Mouse (Mus musculus) embryonic facial prominence, embryonic 13.5 days (tissue): ENCODE results near the gene Itgb4. TPM values are rescaled to one million over a fixed set of nuclear protein-coding genes. Genes with fewer than 3 reads are reported as not detected.
A peak's percentile ranks its signal among the peaks of the same experiment; 100 is the strongest.

Experiments
- ATAC-seq: fragments of 200-750 bp; cut with Nextera tagmentation; 2 replicates; pipeline ENCODE4 v1.8.0; 2017; ENCODE audit warnings: low read depth; ENCODE audit not compliant: insufficient number of reproducible peaks, insufficient read depth, low FRiP score, low TSS enrichment
- H3K27ac ChIP-seq: fragments of 300-500 bp; sonication (generic); 2 replicates; pipeline ENCODE4 v1.5.1; 2015; ENCODE audit warnings: moderate library complexity, mild to moderate bottlenecking, inconsistent platforms
- H3K27me3 ChIP-seq: fragments of 300-500 bp; sonication (generic); 2 replicates; pipeline ENCODE4 v1.6.1; 2015; ENCODE audit warnings: mild to moderate bottlenecking, inconsistent platforms
- H3K36me3 ChIP-seq: fragments of 300-500 bp; sonication (generic); 2 replicates; pipeline ENCODE4 v1.6.1; 2015; ENCODE audit warnings: mild to moderate bottlenecking, inconsistent platforms
- H3K4me1 ChIP-seq: fragments of 300-500 bp; sonication (generic); 2 replicates; pipeline ENCODE4 v1.6.1; 2015; ENCODE audit warnings: inconsistent platforms
- H3K4me2 ChIP-seq: fragments of 300-500 bp; sonication (generic); 2 replicates; pipeline ENCODE4 v1.6.1; 2015; ENCODE audit warnings: moderate library complexity, mild to moderate bottlenecking, inconsistent platforms
- H3K4me3 ChIP-seq: fragments of 300-500 bp; sonication (generic); 2 replicates; pipeline ENCODE4 v1.5.1; 2015; ENCODE audit warnings: mild to moderate bottlenecking, inconsistent platforms
- H3K9ac ChIP-seq: fragments of 300-500 bp; sonication (generic); 2 replicates; pipeline ENCODE4 v1.6.1; 2015; ENCODE audit warnings: mild to moderate bottlenecking, inconsistent platforms
- H3K9me3 ChIP-seq: fragments of 300-500 bp; sonication (generic); 2 replicates; pipeline ENCODE4 v1.6.1; 2016; ENCODE audit warnings: inconsistent platforms
- WGBS: fragments of 180-500 bp; shearing (Covaris S2); methylation state at CpG from one replicate; pipeline ENCODE4 v1.1.7; 2015; ENCODE audit warnings: mixed read lengths; 5-methylcytosine and 5-hydroxymethylcytosine counted together
- polyA plus RNA-seq: library from polyadenylated mRNA; unstranded; fragments of >200 nt; fragmentation: Nextera tagmentation; extraction: Ambion mirVana; gene quantifications from 2 replicates; pipeline ENCODE4 v1.2.1, GENCODE M21; 2015

The Itgb4 gene
- polyA plus RNA-seq, 1 experiment from 2014 or later: 11.6 TPM

GRCm38 (mm10) chr11:115975083-115975420 lies 543 bp downstream of the Itgb4 start:
- H3K9me3 ChIP-seq: no peaks in the 10 kb centered on the region
- peak overlapping the region; percentile 11; the same call in 1 of the 2 replicates for H3K27ac ChIP-seq
- peaks cover 18% of the 10 kb centered on the region for H3K4me1 ChIP-seq
- peaks cover 50% of the 10 kb centered on the region for H3K27me3 ChIP-seq
- H3K4me2 ChIP-seq: peak overlapping the region; percentile 74
- H3K36me3 ChIP-seq: no peaks in the 10 kb centered on the region
- peak overlapping the region; percentile 69 for H3K9ac ChIP-seq
- peak; percentile 34; the same call in 1 of the 2 replicates for ATAC-seq
- WGBS: 3% methylated on average over 18 of the region's 18 CpGs
- peak overlapping the region; percentile 50 for H3K4me3 ChIP-seq

DNA sequence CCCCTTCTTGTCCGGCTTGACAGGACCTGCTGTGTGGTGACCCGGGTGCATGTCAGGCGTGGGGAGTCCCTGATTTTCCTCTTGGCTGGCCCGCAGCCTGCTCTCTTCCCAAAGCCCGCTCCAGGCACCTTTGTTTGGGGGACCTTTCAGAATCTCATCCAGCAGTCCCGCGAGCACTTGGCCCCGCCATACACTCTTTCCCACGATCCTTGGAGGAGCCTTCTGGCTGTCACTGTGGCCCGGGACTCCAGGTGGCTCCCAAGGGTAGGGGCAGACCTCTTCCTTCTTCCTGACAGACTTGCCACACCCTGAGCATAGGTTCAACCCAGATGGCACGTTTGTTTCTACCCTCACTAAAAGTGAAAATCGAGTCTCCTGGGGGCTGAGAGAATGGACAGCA lies 1.0 kb downstream of the Itgb4 start:
- ATAC-seq: no peak

DNA sequence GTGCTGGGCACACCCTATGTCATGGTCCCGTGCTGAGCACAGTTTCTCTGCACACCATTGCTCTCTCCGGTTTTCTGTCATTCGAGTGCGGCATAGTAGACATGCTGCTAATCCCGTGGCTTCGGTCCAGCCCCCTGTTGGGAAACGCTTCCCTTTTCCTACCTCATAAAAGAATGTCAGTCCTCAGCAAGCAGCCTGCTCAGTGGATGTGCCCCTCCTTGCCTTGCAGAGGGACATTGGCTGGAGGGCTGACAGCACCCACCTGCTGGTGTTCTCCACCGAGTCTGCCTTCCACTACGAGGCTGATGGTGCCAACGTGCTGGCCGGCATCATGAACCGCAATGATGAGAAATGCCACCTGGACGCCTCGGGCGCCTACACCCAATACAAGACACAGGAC lies 8.0 kb downstream of the Itgb4 start:
- no peaks in the 10 kb centered on the region for H3K36me3 ChIP-seq
- H3K9me3 ChIP-seq: no peaks in the 10 kb centered on the region
- H3K4me3 ChIP-seq: no peak overlapping the region
- no peak overlapping the region for H3K27ac ChIP-seq
- 92% methylated on average over 15 of the region's 15 CpGs for WGBS
- H3K9ac ChIP-seq: no peak overlapping the region
- H3K4me1 ChIP-seq: no peaks in the 10 kb centered on the region
- peaks cover 6% of the 10 kb centered on the region for H3K27me3 ChIP-seq
- no peak for ATAC-seq
- no peak overlapping the region for H3K4me2 ChIP-seq

More for the DNA sequence above, 1.0 kb downstream of the Itgb4 start:
- Histone ChIP-seq H3K27me3 (peaks cover 50% of the 10 kb centered on the region), H3K4me2 (peak overlapping the region; percentile 74), H3K27ac (no peak overlapping the region), H3K36me3 (no peaks in the 10 kb centered on the region), H3K4me1 (peaks cover 13% of the 10 kb centered on the region), H3K9me3 (no peaks in the 10 kb centered on the region), H3K9ac (peak overlapping the region; percentile 69), H3K4me3 (peak overlapping the region; percentile 50)
- 27% methylated on average over 12 of the region's 12 CpGs for WGBS

- Histone ChIP-seq H3K27me3 (no peaks in the 10 kb centered on the region), H3K27ac (no peak overlapping the region), H3K4me2 (no peak overlapping the region), H3K4me3 (no peak overlapping the region), H3K9ac (no peak overlapping the region), H3K36me3 (no peaks in the 10 kb centered on the region), H3K4me1 (no peaks in the 10 kb centered on the region), H3K9me3 (no peaks in the 10 kb centered on the region)
- no peak for ATAC-seq
- 84% methylated on average over 8 of the region's 8 CpGs for WGBS
These were observed 8.8 kb downstream of the Itgb4 start for GRCm38 (mm10) chr11:115983291-115983690.

DNA sequence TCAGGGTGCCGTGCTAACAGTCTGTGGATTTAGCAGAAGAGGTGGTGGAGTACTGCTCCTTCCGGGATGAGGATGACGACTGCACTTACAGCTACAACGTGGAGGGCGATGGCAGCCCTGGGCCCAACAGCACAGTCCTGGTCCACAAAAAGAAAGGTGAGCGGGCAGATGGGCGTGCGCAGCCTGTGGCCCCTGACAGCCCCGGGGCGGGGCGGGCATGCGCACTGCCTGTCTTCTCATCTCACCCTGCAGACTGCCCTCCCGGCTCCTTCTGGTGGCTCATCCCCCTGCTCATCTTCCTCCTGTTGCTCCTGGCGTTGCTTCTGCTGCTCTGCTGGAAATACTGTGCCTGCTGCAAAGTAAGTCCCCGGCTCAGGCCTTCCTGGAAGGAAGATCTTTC lies 15.2 kb downstream of the Itgb4 start:
- ATAC-seq: no peak
- Histone ChIP-seq H3K4me3 (peak overlapping the region; percentile 17), H3K27ac (no peak overlapping the region), H3K27me3 (peaks cover 4% of the 10 kb centered on the region; the same call in 1 of the 2 replicates), H3K4me2 (peak overlapping the region; percentile 39), H3K4me1 (no peaks in the 10 kb centered on the region; the same call in 1 of the 2 replicates), H3K36me3 (no peaks in the 10 kb centered on the region), H3K9ac (peak overlapping the region; percentile 55; the same call in 1 of the 2 replicates), H3K9me3 (no peaks in the 10 kb centered on the region)
- WGBS: 30% methylated on average over 15 of the region's 15 CpGs

GRCm38 (mm10) chr11:115992098-115992497 lies 17.6 kb downstream of the Itgb4 start:
- no peak for ATAC-seq
- WGBS: 46% methylated on average over 4 of the region's 4 CpGs
- Histone ChIP-seq H3K27me3 (peaks cover 4% of the 10 kb centered on the region; the same call in 1 of the 2 replicates), H3K4me3 (no peak overlapping the region), H3K4me1 (no peaks in the 10 kb centered on the region; the same call in 1 of the 2 replicates), H3K9me3 (no peaks in the 10 kb centered on the region), H3K36me3 (no peaks in the 10 kb centered on the region), H3K9ac (no peak overlapping the region), H3K4me2 (no peak overlapping the region), H3K27ac (no peak overlapping the region)

DNA sequence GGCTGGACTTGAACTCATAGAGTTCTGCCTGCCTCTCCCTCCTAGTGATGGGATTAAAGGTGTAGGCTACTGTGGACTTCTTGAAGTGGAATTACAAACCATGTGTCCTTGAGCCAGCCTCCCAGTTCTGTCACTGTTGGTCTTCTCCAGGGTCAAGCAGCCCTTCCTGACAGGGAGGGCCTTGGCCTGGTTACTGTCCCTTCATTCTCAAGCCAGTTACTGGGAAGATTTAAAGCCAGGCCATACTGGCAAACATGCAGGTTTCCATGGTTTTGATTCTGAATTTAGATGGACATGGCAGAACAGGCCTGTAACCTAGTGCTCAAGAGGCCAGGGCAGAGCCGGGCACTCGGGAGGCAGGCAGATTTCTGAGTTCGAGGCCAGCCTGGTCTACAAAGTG lies 20.7 kb downstream of the Itgb4 start:
- Histone ChIP-seq H3K4me3 (no peak overlapping the region), H3K9me3 (no peaks in the 10 kb centered on the region), H3K36me3 (no peaks in the 10 kb centered on the region), H3K27ac (no peak overlapping the region), H3K4me1 (peaks cover 5% of the 10 kb centered on the region; the same call in 1 of the 2 replicates), H3K4me2 (no peak overlapping the region), H3K9ac (no peak overlapping the region), H3K27me3 (peaks cover 2% of the 10 kb centered on the region; the same call in 1 of the 2 replicates)
- 93% methylated on average over 3 of the region's 3 CpGs for WGBS
- ATAC-seq: no peak

- no peak overlapping the region for H3K27ac ChIP-seq
- no peaks in the 10 kb centered on the region for H3K9me3 ChIP-seq
- H3K4me2 ChIP-seq: no peak overlapping the region
- no peak overlapping the region for H3K9ac ChIP-seq
- no peaks in the 10 kb centered on the region for H3K36me3 ChIP-seq
- H3K4me1 ChIP-seq: peaks cover 11% of the 10 kb centered on the region; the same call in 1 of the 2 replicates
- ATAC-seq: no peak
- H3K4me3 ChIP-seq: no peak overlapping the region
- H3K27me3 ChIP-seq: peaks cover 5% of the 10 kb centered on the region; the same call in 1 of the 2 replicates
- 78% methylated on average over 4 of the region's 4 CpGs for WGBS
These were observed 22.5 kb downstream of the Itgb4 start for GRCm38 (mm10) chr11:115997047-115997446.

DNA sequence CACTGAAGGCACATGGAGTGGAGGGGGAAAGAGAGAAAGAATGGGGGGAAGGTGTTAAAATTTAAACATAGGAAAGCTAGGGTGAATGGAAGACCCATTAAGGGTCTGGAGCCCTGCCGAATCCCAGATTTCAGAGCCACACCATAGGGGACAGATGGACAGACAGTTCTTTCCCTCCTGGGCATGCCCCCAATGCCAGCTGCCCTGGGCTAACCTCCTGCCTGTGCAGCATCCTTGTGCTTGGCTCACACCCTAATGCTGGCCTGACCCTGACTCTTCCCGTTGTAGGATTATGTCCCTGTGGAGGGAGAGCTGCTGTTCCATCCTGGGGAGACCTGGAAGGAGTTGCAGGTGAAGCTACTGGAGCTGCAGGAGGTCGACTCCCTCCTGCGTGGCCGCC lies 23.2 kb downstream of the Itgb4 start:
- Histone ChIP-seq H3K4me1 (peaks cover 11% of the 10 kb centered on the region; the same call in 1 of the 2 replicates), H3K4me2 (no peak overlapping the region), H3K27me3 (peaks cover 5% of the 10 kb centered on the region; the same call in 1 of the 2 replicates), H3K27ac (no peak overlapping the region), H3K9me3 (no peaks in the 10 kb centered on the region), H3K9ac (no peak overlapping the region), H3K36me3 (no peaks in the 10 kb centered on the region), H3K4me3 (no peak overlapping the region)
- ATAC-seq: no peak
- 69% methylated on average over 5 of the region's 5 CpGs for WGBS

DNA sequence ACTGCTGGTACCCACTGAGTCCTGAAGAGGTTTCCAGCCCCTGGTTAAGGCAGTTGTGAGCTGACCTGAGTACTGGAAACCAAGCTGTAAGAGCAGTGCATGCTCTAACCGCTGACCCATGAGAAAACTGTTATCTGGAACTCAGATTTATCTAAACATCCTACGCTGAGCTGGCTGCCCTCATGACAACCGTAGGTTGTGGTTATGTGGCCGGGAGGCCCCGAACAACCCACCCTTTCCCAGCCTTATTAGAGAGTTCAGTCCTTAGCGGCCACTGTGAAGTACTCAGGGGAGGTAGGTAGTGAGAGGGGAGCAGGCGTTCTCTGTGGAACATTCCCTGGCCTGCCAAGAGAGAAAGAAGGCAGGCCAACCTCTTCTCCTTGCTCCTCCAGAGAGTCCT lies 24.5 kb downstream of the Itgb4 start:
- no peak overlapping the region for H3K9ac ChIP-seq
- H3K4me3 ChIP-seq: no peak overlapping the region
- WGBS: 81% methylated on average over 7 of the region's 7 CpGs
- H3K36me3 ChIP-seq: 0 out of 2 replicates have a peak, but pooled peaks cover 3% of the 10 kb centered on the region
- H3K4me1 ChIP-seq: peaks cover 11% of the 10 kb centered on the region; the same call in 1 of the 2 replicates
- H3K9me3 ChIP-seq: no peaks in the 10 kb centered on the region
- peaks cover 5% of the 10 kb centered on the region; the same call in 1 of the 2 replicates for H3K27me3 ChIP-seq
- H3K27ac ChIP-seq: no peak overlapping the region
- H3K4me2 ChIP-seq: no peak overlapping the region
- ATAC-seq: no peak

DNA sequence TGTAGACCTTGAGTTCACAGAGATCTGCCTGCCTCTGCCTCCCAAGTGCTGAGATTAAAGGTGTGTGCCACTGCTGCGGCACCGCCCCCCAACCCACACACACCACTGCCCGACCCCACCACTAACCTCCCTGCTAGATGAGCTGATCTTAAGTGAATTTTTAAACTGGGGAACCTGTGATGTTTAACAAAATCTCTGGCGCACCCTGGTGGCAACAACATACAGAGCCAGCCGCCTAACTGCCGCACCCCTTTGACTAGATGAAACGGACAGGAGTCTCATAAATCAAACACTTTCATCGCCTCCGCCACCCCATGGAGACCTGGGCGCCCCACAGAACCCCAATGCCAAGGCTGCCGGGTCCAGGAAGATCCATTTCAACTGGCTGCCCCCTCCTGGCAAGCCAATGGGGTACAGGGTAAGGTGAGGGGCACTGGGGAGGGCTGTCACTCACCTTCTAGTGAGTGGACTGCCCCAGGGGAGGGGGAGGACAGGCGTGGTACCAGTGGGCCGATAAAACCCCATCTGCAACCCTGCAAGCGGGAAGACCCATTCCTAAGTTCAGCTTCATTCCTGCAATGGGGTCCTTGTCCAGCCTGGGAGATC lies 25.1 kb downstream of the Itgb4 start:
- Histone ChIP-seq H3K36me3 (0 out of 2 replicates have a peak, but pooled peaks cover 3% of the 10 kb centered on the region), H3K4me3 (no peak overlapping the region), H3K4me1 (peaks cover 14% of the 10 kb centered on the region; the same call in 1 of the 2 replicates), H3K9me3 (no peaks in the 10 kb centered on the region), H3K27ac (no peak overlapping the region), H3K27me3 (peaks cover 5% of the 10 kb centered on the region; the same call in 1 of the 2 replicates), H3K4me2 (peak overlapping the region; percentile 18; the same call in 1 of the 2 replicates), H3K9ac (no peak overlapping the region)
- no peak for ATAC-seq
- 20% methylated on average over 14 of the region's 14 CpGs for WGBS

GRCm38 (mm10) chr11:116000607-116001006 lies 26.1 kb downstream of the Itgb4 start:
- Histone ChIP-seq H3K27me3 (peaks cover 5% of the 10 kb centered on the region; the same call in 1 of the 2 replicates), H3K4me3 (no peak overlapping the region), H3K27ac (no peak overlapping the region), H3K9me3 (no peaks in the 10 kb centered on the region), H3K4me2 (no peak overlapping the region), H3K9ac (no peak overlapping the region), H3K36me3 (0 out of 2 replicates have a peak, but pooled peaks cover 3% of the 10 kb centered on the region), H3K4me1 (peaks cover 24% of the 10 kb centered on the region)
- 21% methylated on average over 10 of the region's 10 CpGs for WGBS
- ATAC-seq: no peak
